Mouse (Mus musculus) forebrain, embryonic 14.5 days (tissue): ENCODE data around the gene Hcrt. TPM values are rescaled to one million over a fixed set of nuclear protein-coding genes. Genes with fewer than 3 reads are reported as not detected.

Source experiments
- ATAC-seq: fragments of 200-750 bp; cut with Nextera tagmentation; 2 replicates; pipeline ENCODE4 v1.8.0; 2017; ENCODE audit warnings: mild to moderate bottlenecking, moderate library complexity
- DNase-seq: peaks from one replicate; pipeline ENCODE4 v3.0.0-alpha.2; 2015; ENCODE audit warnings: low spot score
- H3K27ac ChIP-seq: fragments of 300-500 bp; sonication (generic); 2 replicates; pipeline ENCODE4 v1.5.1; 2014; ENCODE audit warnings: low read depth, mild to moderate bottlenecking, control low read depth, low read length, moderate library complexity
- H3K27me3 ChIP-seq: fragments of 300-500 bp; sonication (generic); replicated peaks from 2 replicates; pipeline ENCODE4 v1.6.1; 2014; ENCODE audit warnings: low read length, control low read depth, mixed read lengths; ENCODE audit not compliant: control insufficient read depth, insufficient read depth
- H3K36me3 ChIP-seq: fragments of 300-500 bp; sonication (generic); 2 replicates; pipeline ENCODE4 v1.6.1; 2014; ENCODE audit warnings: low read length, control low read depth; ENCODE audit not compliant: control insufficient read depth, insufficient read depth
- H3K4me1 ChIP-seq: fragments of 300-500 bp; sonication (generic); 2 replicates; pipeline ENCODE4 v1.6.1; 2014; ENCODE audit warnings: antibody characterized with exemption, low read length, control low read depth; ENCODE audit not compliant: control insufficient read depth, insufficient read depth
- H3K4me2 ChIP-seq: fragments of 300-500 bp; sonication (generic); 2 replicates; pipeline ENCODE4 v1.6.1; 2014; ENCODE audit warnings: mild to moderate bottlenecking, control low read depth, low read length
- H3K4me3 ChIP-seq: fragments of 300-500 bp; sonication (generic); 2 replicates; pipeline ENCODE4 v1.5.1; 2014; ENCODE audit warnings: low read depth, low read length, control low read depth
- H3K9ac ChIP-seq: fragments of 300-500 bp; sonication (generic); 2 replicates; pipeline ENCODE4 v1.6.1; 2014; ENCODE audit warnings: mild to moderate bottlenecking, low read length, control low read depth, moderate library complexity
- H3K9me3 ChIP-seq: fragments of 300-500 bp; sonication (generic); replicated peaks from 2 replicates; pipeline ENCODE4 v1.6.1; 2016; ENCODE audit warnings: low read length, control low read depth, mixed read lengths; ENCODE audit not compliant: control insufficient read depth
- WGBS: fragments of 180-500 bp; shearing (Covaris S2); extraction: QIAGEN DNeasy Blood & Tissue Kit; methylation state at CpG from one replicate; pipeline ENCODE4 v1.1.7; 2014; 5-methylcytosine and 5-hydroxymethylcytosine counted together
- polyA plus RNA-seq: library from polyadenylated mRNA; unstranded; fragments of >200 nt; fragmentation: Nextera tagmentation; extraction: Ambion mirVana; gene quantifications from 2 replicates; pipeline ENCODE4 v1.2.1, GENCODE M21; 2014

Gene Hcrt
- polyA plus RNA-seq = 0.53 and 1.4 TPM in 2 replicates

- Histone ChIP-seq H3K4me1 (peaks cover 6% of the 10 kb centered on the region; the same call in 1 of the 2 replicates), H3K4me2 (peak within 1 kb of the TSS; percentile 68), H3K9ac (peak within 1 kb of the TSS; percentile 60), H3K27ac (0 out of 2 replicates have a peak within 1 kb of the TSS, but pooled peaks have one; percentile 27), H3K9me3 (no peaks in the 10 kb centered on the region), H3K36me3 (no peaks in the 10 kb centered on the region), H3K27me3 (peaks cover 10% of the 10 kb centered on the region; the same call in 1 of the 2 replicates), H3K4me3 (peak within 1 kb of the TSS; percentile 37)
- ATAC-seq = no peak
- no peak for DNase-seq
- WGBS = 82% methylated on average over 7 of the region's 7 CpGs
Observed at GRCm38 (mm10) chr11:100762831-100763230, at the start of gene Hcrt. Hcrt (minus strand) TSS chr11:100762931.

DNA sequence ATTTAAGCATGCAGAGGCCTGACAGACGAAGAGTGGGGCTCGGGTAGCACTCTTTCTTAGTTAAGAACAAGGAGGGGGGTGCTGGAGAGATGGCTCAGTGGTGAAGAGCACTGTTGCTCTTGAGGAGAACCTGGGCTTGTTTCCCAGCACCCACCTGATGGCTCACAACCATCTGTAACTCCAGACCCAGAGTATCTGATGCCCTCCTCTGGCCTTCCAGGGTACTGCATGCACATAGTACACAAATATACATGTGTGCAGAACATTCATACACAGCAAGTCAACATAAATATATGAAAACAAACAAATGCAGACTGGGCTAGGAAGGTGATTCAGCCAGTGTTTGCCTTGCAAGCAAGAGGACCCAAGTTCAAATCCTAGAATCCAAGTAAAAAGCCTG is 48.4 kb upstream of the Hcrt start:
- Histone ChIP-seq H3K9ac (no peak overlapping the region), H3K4me1 (no peaks in the 10 kb centered on the region), H3K4me3 (no peak overlapping the region), H3K27me3 (no peaks in the 10 kb centered on the region), H3K4me2 (no peak overlapping the region), H3K36me3 (no peaks in the 10 kb centered on the region), H3K9me3 (no peaks in the 10 kb centered on the region), H3K27ac (no peak overlapping the region)
- 87% methylated on average over 2 of the region's 2 CpGs for WGBS
- no peak for DNase-seq
- ATAC-seq = no peak

- Histone ChIP-seq H3K27ac (no peak overlapping the region), H3K9ac (no peak overlapping the region), H3K9me3 (no peaks in the 10 kb centered on the region), H3K27me3 (no peaks in the 10 kb centered on the region), H3K4me2 (no peak overlapping the region), H3K4me1 (no peaks in the 10 kb centered on the region), H3K4me3 (no peak overlapping the region), H3K36me3 (no peaks in the 10 kb centered on the region)
- DNase-seq (no peak), ATAC-seq (no peak)
- 88% methylated on average over 9 of the region's 9 CpGs for WGBS
Observed at GRCm38 (mm10) chr11:100810516-100810915, 47.8 kb upstream of the Hcrt start.

DNA sequence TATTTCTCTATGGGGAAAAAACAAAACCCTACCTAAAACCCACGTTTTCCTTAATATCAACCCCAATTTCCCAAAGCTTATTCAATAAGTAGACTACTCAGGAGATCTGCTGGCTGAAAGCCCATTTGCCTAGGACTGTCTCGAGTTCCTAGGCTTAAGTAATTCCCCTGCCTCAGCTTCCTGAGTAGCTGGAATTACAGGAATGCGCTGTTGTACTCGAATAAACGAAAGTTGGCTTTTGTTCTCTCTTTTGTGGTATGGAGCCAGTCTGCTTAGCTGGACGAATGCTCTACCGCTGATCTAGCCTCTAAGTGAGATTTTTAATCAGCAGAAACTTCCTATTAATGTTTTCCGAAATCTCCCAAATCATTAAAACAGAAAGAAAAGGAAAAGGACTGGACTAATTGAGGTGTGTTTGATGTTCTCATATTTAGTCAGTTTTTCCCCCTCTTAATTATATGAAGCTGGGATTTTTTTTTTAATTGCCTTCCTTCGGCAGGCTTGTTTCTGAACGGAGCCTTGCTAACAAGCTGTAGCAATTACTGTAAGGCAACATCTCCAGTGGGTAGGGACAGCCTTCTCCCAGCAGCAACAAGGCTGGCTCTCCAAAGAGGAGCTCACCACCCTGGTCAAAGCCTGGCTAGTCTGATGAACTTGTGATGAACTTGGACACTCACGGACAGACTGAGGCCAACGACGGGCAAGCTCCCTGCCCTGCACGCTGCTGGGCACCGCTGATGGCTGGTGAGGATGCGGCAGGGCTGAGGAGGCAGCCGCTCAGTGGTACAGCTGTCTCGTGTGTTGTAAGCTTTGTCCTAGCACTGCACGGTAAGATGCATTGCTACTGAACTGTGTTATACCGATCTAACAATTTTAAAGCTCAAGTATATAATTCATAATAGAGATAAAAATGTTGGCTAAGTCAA is 43.9 kb upstream of the Hcrt start:
- Histone ChIP-seq H3K4me3 (no peak overlapping the region), H3K4me2 (no peak overlapping the region; the same call in 1 of the 2 replicates), H3K27ac (no peak overlapping the region), H3K9ac (no peak overlapping the region), H3K27me3 (no peaks in the 10 kb centered on the region), H3K9me3 (no peaks in the 10 kb centered on the region), H3K4me1 (no peaks in the 10 kb centered on the region), H3K36me3 (peaks cover 12% of the 10 kb centered on the region; the same call in 1 of the 2 replicates)
- WGBS = 26% methylated on average over 20 of the region's 20 CpGs
- DNase-seq = peak; percentile 55
- ATAC-seq = no peak

GRCm38 (mm10) chr11:100805535-100805934 is 42.8 kb upstream of the Hcrt start:
- Histone ChIP-seq H3K4me1 (no peaks in the 10 kb centered on the region), H3K9me3 (no peaks in the 10 kb centered on the region), H3K4me2 (no peak overlapping the region), H3K27ac (no peak overlapping the region), H3K36me3 (peaks cover 20% of the 10 kb centered on the region), H3K27me3 (no peaks in the 10 kb centered on the region), H3K9ac (no peak overlapping the region), H3K4me3 (no peak overlapping the region)
- ATAC-seq = no peak
- no peak for DNase-seq
- WGBS = 78% methylated on average over 7 of the region's 7 CpGs

GRCm38 (mm10) chr11:100804409-100804808 is 41.7 kb upstream of the Hcrt start:
- ATAC-seq = no peak
- no peaks in the 10 kb centered on the region for H3K9me3 ChIP-seq
- WGBS = 95% methylated on average over 10 of the region's 10 CpGs

DNA sequence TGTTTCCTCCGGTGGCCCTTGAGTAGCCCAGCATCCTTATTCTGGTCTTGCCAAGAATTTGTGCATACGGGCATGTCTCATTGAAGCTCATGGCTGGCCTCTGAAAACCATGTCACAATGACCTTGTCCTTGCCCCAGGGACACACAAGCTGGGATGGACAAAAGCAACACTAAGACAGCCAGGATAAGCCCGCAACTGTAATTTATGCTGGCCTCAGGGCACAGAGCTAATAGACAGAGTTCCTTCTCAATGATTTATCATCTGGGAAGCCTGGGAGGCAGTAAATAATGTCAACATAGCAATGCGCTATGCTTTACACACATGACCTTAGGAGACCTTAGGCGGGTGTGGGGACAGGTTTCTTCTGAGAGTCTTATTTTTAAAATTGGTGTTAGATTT is 36.7 kb upstream of the Hcrt start:
- WGBS = 77% methylated on average over 5 of the region's 5 CpGs
- DNase-seq (no peak), ATAC-seq (no peak)
- Histone ChIP-seq H3K27ac (no peak overlapping the region), H3K4me2 (no peak overlapping the region), H3K4me3 (no peak overlapping the region), H3K4me1 (no peaks in the 10 kb centered on the region), H3K27me3 (no peaks in the 10 kb centered on the region), H3K9ac (no peak overlapping the region), H3K9me3 (no peaks in the 10 kb centered on the region), H3K36me3 (peaks cover 23% of the 10 kb centered on the region)

More at GRCm38 (mm10) chr11:100804409-100804808, 41.7 kb upstream of the Hcrt start:
- H3K4me2 ChIP-seq = no peak overlapping the region
- H3K36me3 ChIP-seq = peaks cover 20% of the 10 kb centered on the region
- no peak overlapping the region for H3K4me3 ChIP-seq
- H3K27me3 ChIP-seq = no peaks in the 10 kb centered on the region
- H3K27ac ChIP-seq = no peak overlapping the region
- no peak for DNase-seq
- H3K4me1 ChIP-seq = no peaks in the 10 kb centered on the region
- H3K9ac ChIP-seq = no peak overlapping the region

DNA sequence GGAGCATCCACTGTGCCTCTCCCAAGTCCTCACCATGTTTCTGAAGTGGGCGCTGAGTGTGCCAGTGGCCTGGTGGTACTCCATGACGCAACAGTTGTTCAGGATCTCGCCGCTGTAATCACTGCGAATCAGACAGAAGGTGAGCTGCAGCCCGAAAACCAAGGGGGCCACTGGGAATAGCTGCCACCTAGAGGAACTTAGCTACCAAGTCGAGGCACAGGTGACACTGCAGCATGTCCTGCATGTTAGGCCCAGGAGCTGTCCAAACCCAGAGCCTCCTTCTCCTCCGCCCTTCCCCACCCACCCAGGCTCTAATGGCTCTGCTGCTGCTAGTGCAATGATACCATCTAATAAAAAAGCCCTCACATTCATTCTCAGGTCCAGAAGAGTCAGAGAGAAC is 33.9 kb upstream of the Hcrt start:
- Histone ChIP-seq H3K36me3 (peaks cover 15% of the 10 kb centered on the region; the same call in 1 of the 2 replicates), H3K4me1 (no peaks in the 10 kb centered on the region), H3K9me3 (no peaks in the 10 kb centered on the region), H3K9ac (no peak overlapping the region), H3K4me3 (no peak overlapping the region), H3K4me2 (no peak overlapping the region), H3K27ac (no peak overlapping the region), H3K27me3 (no peaks in the 10 kb centered on the region)
- WGBS = 55% methylated on average over 8 of the region's 8 CpGs
- no peak for DNase-seq
- ATAC-seq = no peak

DNA sequence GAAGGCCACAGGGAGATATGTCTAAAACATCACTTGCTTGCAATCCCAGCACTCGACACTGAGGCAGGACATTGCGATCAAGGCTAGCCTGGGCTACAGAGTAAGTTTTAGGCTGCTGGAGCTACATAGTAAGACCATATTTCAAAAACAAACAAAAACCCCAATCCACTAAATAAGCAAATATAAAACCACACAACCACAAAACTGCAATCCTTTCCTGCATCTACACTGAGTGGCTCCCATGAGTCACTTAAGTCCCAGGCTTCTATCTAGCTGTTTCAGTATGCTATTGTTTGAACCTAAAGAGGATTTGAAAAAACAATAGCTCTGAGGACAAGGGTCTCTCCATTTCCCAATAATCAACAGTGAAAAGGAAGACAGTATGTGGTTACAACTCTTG is 32.7 kb upstream of the Hcrt start:
- no peak for DNase-seq
- ATAC-seq = no peak
- Histone ChIP-seq H3K4me3 (no peak overlapping the region), H3K27ac (no peak overlapping the region), H3K36me3 (0 out of 2 replicates have a peak, but pooled peaks cover 8% of the 10 kb centered on the region), H3K4me2 (no peak overlapping the region), H3K9me3 (no peaks in the 10 kb centered on the region), H3K9ac (no peak overlapping the region), H3K4me1 (no peaks in the 10 kb centered on the region), H3K27me3 (no peaks in the 10 kb centered on the region)
- WGBS = 96% methylated on average over 2 of the region's 2 CpGs
